Mouse (Mus musculus): ENCODE data around the gene Rnf10.

Rnf10 gene

GRCm38 (mm10) chr5:115275998-115276397, 3.3 kb upstream of the Rnf10 start:
- WGBS: 41% methylated on average over 14 of the region's 14 CpGs

- 97% methylated on average over 1 of the region's 1 CpGs for WGBS
Measured at GRCm38 (mm10) chr5:115274771-115275170, 2.1 kb upstream of the Rnf10 start.

GRCm38 (mm10) chr5:115274353-115274752, 1.7 kb upstream of the Rnf10 start:
- 34% methylated on average over 1 of the region's 1 CpGs for WGBS

GRCm38 (mm10) chr5:115273549-115274135, 944 bp upstream of the Rnf10 start:
- WGBS: 54% methylated on average over 6 of the region's 6 CpGs

GRCm38 (mm10) chr5:115271931-115272811, 527 bp downstream of the Rnf10 start:
- 1% methylated on average over 76 of the region's 77 CpGs for WGBS

GRCm38 (mm10) chr5:115269969-115270368, 2.7 kb downstream of the Rnf10 start:
- WGBS: 81% methylated on average over 1 of the region's 1 CpGs

GRCm38 (mm10) chr5:115268266-115268665, 4.4 kb downstream of the Rnf10 start:
- 56% methylated on average over 3 of the region's 3 CpGs for WGBS

- WGBS: 56% methylated on average over 3 of the region's 3 CpGs
Measured at GRCm38 (mm10) chr5:115267469-115268045, 5.1 kb downstream of the Rnf10 start.

- WGBS: 57% methylated on average over 8 of the region's 8 CpGs
Measured at GRCm38 (mm10) chr5:115266787-115267468, 5.8 kb downstream of the Rnf10 start.

- 76% methylated on average over 5 of the region's 5 CpGs for WGBS
Measured at GRCm38 (mm10) chr5:115266340-115266739, 6.4 kb downstream of the Rnf10 start.

GRCm38 (mm10) chr5:115262502-115263291, 10.0 kb downstream of the Rnf10 start:
- WGBS: 85% methylated on average over 14 of the region's 14 CpGs

- WGBS: 69% methylated on average over 1 of the region's 1 CpGs
Measured at GRCm38 (mm10) chr5:115261880-115262279, 10.8 kb downstream of the Rnf10 start.

- WGBS: 74% methylated on average over 8 of the region's 8 CpGs
Measured at GRCm38 (mm10) chr5:115261141-115261540, 11.6 kb downstream of the Rnf10 start.

GRCm38 (mm10) chr5:115260356-115260755, 12.3 kb downstream of the Rnf10 start:
- WGBS: 77% methylated on average over 6 of the region's 6 CpGs

- 91% methylated on average over 10 of the region's 10 CpGs for WGBS
Measured at GRCm38 (mm10) chr5:115256909-115257546, 15.7 kb downstream of the Rnf10 start.

GRCm38 (mm10) chr5:115255472-115255871, 17.2 kb downstream of the Rnf10 start:
- 33% methylated on average over 1 of the region's 1 CpGs for whole genome bisulfite sequencing

- WGBS: 42% methylated on average over 11 of the region's 11 CpGs
Measured at GRCm38 (mm10) chr5:115240191-115240590, 32.5 kb downstream of the Rnf10 start.

- 5% methylated on average over 11 of the region's 11 CpGs for WGBS
Measured at GRCm38 (mm10) chr5:115238729-115239195, 33.9 kb downstream of the Rnf10 start.

GRCm38 (mm10) chr5:115237803-115238728, 34.6 kb downstream of the Rnf10 start:
- under 1% methylated on average over 88 of the region's 88 CpGs for WGBS
